Mouse (Mus musculus): ENCODE measurements around the gene Olfr1375. TPM values are rescaled to one million over a fixed set of nuclear protein-coding genes. Genes with fewer than 3 reads are reported as not detected.

Olfr1375 gene
- polyA plus RNA-seq, 1 experiment from 2014 or later: not detected

DNA sequence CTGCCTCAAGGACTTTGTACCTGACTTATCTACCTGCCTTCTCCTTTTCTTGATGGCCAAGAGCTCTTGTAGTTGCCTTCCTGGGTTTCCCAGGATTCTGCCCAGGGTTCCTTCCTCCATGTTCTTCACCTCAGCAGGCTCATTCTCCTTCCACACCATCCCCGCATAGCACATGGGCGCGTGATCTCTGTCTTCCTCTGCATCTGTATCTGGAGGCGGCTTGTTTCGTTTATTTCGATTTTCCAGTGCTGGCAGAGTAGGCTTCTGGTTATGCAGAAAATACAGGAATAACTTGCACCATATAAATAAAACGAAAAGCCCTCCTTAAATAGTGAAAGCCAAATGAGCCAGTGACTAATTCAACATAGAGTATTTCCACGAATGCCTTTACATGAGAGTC is 15.9 kb downstream of the Olfr1375 start:
- DNase-seq (ENCODE audit: low spot score, missing footprints) (no peak), ATAC-seq (ENCODE audit: low FRiP score) (no peak)
- Histone ChIP-seq H3K4me3 (ENCODE audit: low read depth, low read length) (no peak overlapping the region), H3K9me3 (ENCODE audit: control insufficient read depth, low read length) (no peaks in the 10 kb centered on the region; the same call in 1 of the 2 replicates), H3K36me3 (ENCODE audit: control insufficient read depth, insufficient read depth, low read length) (peaks cover 6% of the 10 kb centered on the region; the same call in 1 of the 2 replicates), H3K27me3 (ENCODE audit: control insufficient read depth, insufficient read depth, low read length) (no peaks in the 10 kb centered on the region), H3K4me1 (ENCODE audit: control insufficient read depth, insufficient read depth, low read length) (peaks cover 6% of the 10 kb centered on the region), H3K27ac (ENCODE audit: low read depth, low read length) (no peak overlapping the region), H3K9ac (ENCODE audit: low read length) (no peak overlapping the region), H3K4me2 (no peak overlapping the region)
- WGBS: 94% methylated on average over 8 of the region's 8 CpGs

DNA sequence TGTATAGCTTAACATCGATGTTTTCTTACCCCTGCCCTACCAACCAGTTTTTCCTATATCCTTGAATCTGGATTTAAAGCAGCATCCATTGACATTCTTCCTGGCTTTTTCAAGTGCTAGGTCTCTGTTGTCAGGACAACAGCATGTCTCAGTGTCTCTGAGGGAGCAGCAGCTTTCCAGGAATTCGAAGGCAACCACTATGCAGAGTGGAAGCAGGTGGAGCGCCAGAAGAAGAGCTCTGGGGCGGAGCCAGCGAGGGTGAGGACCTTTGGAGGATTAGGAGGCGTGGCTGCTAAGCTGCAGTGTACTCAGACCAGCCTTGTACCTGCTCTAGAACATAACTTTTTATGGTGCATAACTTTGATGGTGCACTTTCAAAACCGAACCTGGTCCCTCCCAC is 36.6 kb downstream of the Olfr1375 start:
- Histone ChIP-seq H3K36me3 (ENCODE audit: control insufficient read depth, insufficient read depth, low read length) (no peaks in the 10 kb centered on the region), H3K27me3 (ENCODE audit: control insufficient read depth, insufficient read depth, low read length) (no peaks in the 10 kb centered on the region), H3K27ac (ENCODE audit: low read depth, low read length) (no peak overlapping the region), H3K9me3 (ENCODE audit: control insufficient read depth, low read length) (no peaks in the 10 kb centered on the region), H3K4me1 (ENCODE audit: control insufficient read depth, insufficient read depth, low read length) (no peaks in the 10 kb centered on the region), H3K9ac (ENCODE audit: low read length) (no peak overlapping the region), H3K4me3 (ENCODE audit: low read depth, low read length) (no peak overlapping the region), H3K4me2 (no peak overlapping the region)
- WGBS: 48% methylated on average over 7 of the region's 7 CpGs
- DNase-seq (ENCODE audit: low spot score, missing footprints) (no peak), ATAC-seq (ENCODE audit: low FRiP score) (no peak)

DNA sequence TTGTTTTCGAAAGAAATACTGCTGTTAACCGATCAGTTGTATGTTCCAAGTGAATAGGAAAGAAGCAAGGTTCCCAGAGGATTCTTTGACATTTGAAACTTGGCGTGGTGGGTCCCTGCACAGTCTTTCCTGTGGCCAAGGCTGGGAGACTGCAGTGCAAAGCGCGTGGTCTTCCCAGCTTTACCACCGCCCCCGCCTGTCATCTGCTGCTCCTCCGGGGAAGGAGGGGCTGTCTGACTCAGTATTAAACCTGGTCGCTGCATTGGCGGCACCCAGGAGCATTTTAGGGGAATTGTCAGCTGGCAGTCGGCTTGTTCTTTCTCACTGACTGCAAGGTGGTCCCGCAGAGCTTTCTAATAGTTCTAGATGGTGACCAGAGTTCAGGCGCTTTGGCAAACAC is 37.4 kb downstream of the Olfr1375 start:
- Histone ChIP-seq H3K36me3 (ENCODE audit: control insufficient read depth, insufficient read depth, low read length) (no peaks in the 10 kb centered on the region), H3K27ac (ENCODE audit: low read depth, low read length) (no peak overlapping the region), H3K4me3 (ENCODE audit: low read depth, low read length) (no peak overlapping the region), H3K4me1 (ENCODE audit: control insufficient read depth, insufficient read depth, low read length) (no peaks in the 10 kb centered on the region), H3K9me3 (ENCODE audit: control insufficient read depth, low read length) (no peaks in the 10 kb centered on the region), H3K4me2 (no peak overlapping the region), H3K27me3 (ENCODE audit: control insufficient read depth, insufficient read depth, low read length) (no peaks in the 10 kb centered on the region), H3K9ac (ENCODE audit: low read length) (no peak overlapping the region)
- 75% methylated on average over 13 of the region's 13 CpGs for WGBS
- ATAC-seq (ENCODE audit: low FRiP score): no peak
- DNase-seq (ENCODE audit: low spot score, missing footprints): no peak

Other genes starting within 250 kb of the Olfr1375 start
- gene Zfp354c, start 220.4 kb upstream of the Olfr1375 start, polyA plus RNA-seq (2014; fragmentation: Nextera tagmentation; extraction: Ambion mirVana): 46.7 and 48.5 TPM in 2 replicates
- 1.3 and 1.5 TPM in 2 replicates for gene Zfp879, start 206.6 kb upstream of the Olfr1375 start, polyA plus RNA-seq (2014; fragmentation: Nextera tagmentation; extraction: Ambion mirVana)
- gene Grm6, start 197.4 kb upstream of the Olfr1375 start, polyA plus RNA-seq (2014; fragmentation: Nextera tagmentation; extraction: Ambion mirVana): not detected in 2 replicates
- gene Zfp454, start 160.5 kb upstream of the Olfr1375 start, polyA plus RNA-seq (2014; fragmentation: Nextera tagmentation; extraction: Ambion mirVana): 18.7 and 20.6 TPM in 2 replicates
- gene Zfp2, start 131.9 kb upstream of the Olfr1375 start, polyA plus RNA-seq (2014; fragmentation: Nextera tagmentation; extraction: Ambion mirVana): 35.5 and 39.0 TPM in 2 replicates
- gene Zfp354b, start 116.5 kb upstream of the Olfr1375 start, polyA plus RNA-seq (2014; fragmentation: Nextera tagmentation; extraction: Ambion mirVana): 1.5 and 1.7 TPM in 2 replicates
- not detected in 2 replicates for gene 4933414I15Rik, start 104.3 kb upstream of the Olfr1375 start, polyA plus RNA-seq (2014; fragmentation: Nextera tagmentation; extraction: Ambion mirVana)
- not detected in 2 replicates for gene Prop1, start 94.3 kb upstream of the Olfr1375 start, polyA plus RNA-seq (2014; fragmentation: Nextera tagmentation; extraction: Ambion mirVana)
- not detected in 2 replicates for gene Olfr1378, start 81.6 kb upstream of the Olfr1375 start, polyA plus RNA-seq (2014; fragmentation: Nextera tagmentation; extraction: Ambion mirVana)
- gene Olfr1377, start 66.1 kb upstream of the Olfr1375 start, polyA plus RNA-seq (2014; fragmentation: Nextera tagmentation; extraction: Ambion mirVana): not detected in 2 replicates
- gene Olfr51, start 44.5 kb upstream of the Olfr1375 start, polyA plus RNA-seq (2014; fragmentation: Nextera tagmentation; extraction: Ambion mirVana): not detected in 2 replicates
- not detected in 2 replicates for gene Olfr54, start 33.9 kb upstream of the Olfr1375 start, polyA plus RNA-seq (2014; fragmentation: Nextera tagmentation; extraction: Ambion mirVana)
- 10.3 and 13.4 TPM in 2 replicates for gene Zfp354a, start 11.1 kb downstream of the Olfr1375 start, polyA plus RNA-seq (2014; fragmentation: Nextera tagmentation; extraction: Ambion mirVana)
- gene Gm12569, start 172.4 kb downstream of the Olfr1375 start, polyA plus RNA-seq (2014; fragmentation: Nextera tagmentation; extraction: Ambion mirVana): not detected in 2 replicates
- gene Clk4, start 213.6 kb downstream of the Olfr1375 start, polyA plus RNA-seq (2014; fragmentation: Nextera tagmentation; extraction: Ambion mirVana): 136 and 144 TPM in 2 replicates
- 0.42 TPM in 1 of 2 replicates, not detected in the other for gene BC049762, start 214.9 kb downstream of the Olfr1375 start, polyA plus RNA-seq (2014; fragmentation: Nextera tagmentation; extraction: Ambion mirVana)
- gene Col23a1, start 241.8 kb downstream of the Olfr1375 start, polyA plus RNA-seq (2014; fragmentation: Nextera tagmentation; extraction: Ambion mirVana): 10.7 and 11.1 TPM in 2 replicates

All from midbrain, embryonic 11.5 days (tissue).